Mouse (Mus musculus) forebrain, embryonic 11.5 days (tissue): Measurements from ENCODE around the gene Itgae. TPM values are rescaled to one million over a fixed set of nuclear protein-coding genes. Genes with fewer than 3 reads are reported as not detected.

Experiments used
- ATAC-seq: fragments of 200-750 bp; cut with Nextera tagmentation; replicated peaks from 2 replicates; pipeline ENCODE4 v1.8.0; 2017; ENCODE audit warnings: moderate TSS enrichment; ENCODE audit not compliant: low FRiP score
- DNase-seq: peaks from one replicate; pipeline ENCODE4 v3.0.0-alpha.2; 2017; ENCODE audit warnings: low spot score
- H3K27ac ChIP-seq: fragments of 300-500 bp; sonication (generic); 2 replicates; pipeline ENCODE4 v1.5.1; 2014; ENCODE audit warnings: low read depth, low read length
- H3K27me3 ChIP-seq: fragments of 300-500 bp; sonication (generic); 2 replicates; pipeline ENCODE4 v1.6.1; 2014; ENCODE audit warnings: mild to moderate bottlenecking, low read length, mixed read lengths; ENCODE audit not compliant: control insufficient read depth, insufficient read depth
- H3K36me3 ChIP-seq: fragments of 300-500 bp; sonication (generic); 2 replicates; pipeline ENCODE4 v1.6.1; 2014; ENCODE audit warnings: mild to moderate bottlenecking, low read length, moderate library complexity, mixed read lengths; ENCODE audit not compliant: control insufficient read depth, insufficient read depth
- H3K4me1 ChIP-seq: fragments of 300-500 bp; sonication (generic); replicated peaks from 2 replicates; pipeline ENCODE4 v1.6.1; 2014; ENCODE audit warnings: low read length, mixed read lengths; ENCODE audit not compliant: control insufficient read depth, insufficient read depth
- H3K4me2 ChIP-seq: fragments of 300-500 bp; sonication (generic); 2 replicates; pipeline ENCODE4 v1.6.1; 2014; ENCODE audit warnings: low read depth, mild to moderate bottlenecking, low read length, moderate library complexity, mixed read lengths; ENCODE audit not compliant: severe bottlenecking
- H3K4me3 ChIP-seq: fragments of 300-500 bp; sonication (generic); 2 replicates; pipeline ENCODE4 v1.5.1; 2014; ENCODE audit warnings: low read depth, low read length
- H3K9ac ChIP-seq: fragments of 300-500 bp; sonication (generic); 2 replicates; pipeline ENCODE4 v1.6.1; 2014; ENCODE audit warnings: low read length
- H3K9me3 ChIP-seq: fragments of 300-500 bp; sonication (generic); 2 replicates; pipeline ENCODE4 v1.6.1; 2016; ENCODE audit warnings: low read length, mixed read lengths; ENCODE audit not compliant: control insufficient read depth
- WGBS: fragments of 180-500 bp; shearing (Covaris S2); extraction: QIAGEN DNeasy Blood & Tissue Kit; methylation state at CpG from one replicate; pipeline ENCODE4 v1.1.7; 2014; 5-methylcytosine and 5-hydroxymethylcytosine counted together
- polyA plus RNA-seq: library from polyadenylated mRNA; unstranded; fragments of >200 nt; fragmentation: Nextera tagmentation; extraction: Ambion mirVana; gene quantifications from 2 replicates; pipeline ENCODE4 v1.2.1, GENCODE M21; 2014

The Itgae gene
- polyA plus RNA-seq = 0.36 and 0.64 TPM in 2 replicates

DNA sequence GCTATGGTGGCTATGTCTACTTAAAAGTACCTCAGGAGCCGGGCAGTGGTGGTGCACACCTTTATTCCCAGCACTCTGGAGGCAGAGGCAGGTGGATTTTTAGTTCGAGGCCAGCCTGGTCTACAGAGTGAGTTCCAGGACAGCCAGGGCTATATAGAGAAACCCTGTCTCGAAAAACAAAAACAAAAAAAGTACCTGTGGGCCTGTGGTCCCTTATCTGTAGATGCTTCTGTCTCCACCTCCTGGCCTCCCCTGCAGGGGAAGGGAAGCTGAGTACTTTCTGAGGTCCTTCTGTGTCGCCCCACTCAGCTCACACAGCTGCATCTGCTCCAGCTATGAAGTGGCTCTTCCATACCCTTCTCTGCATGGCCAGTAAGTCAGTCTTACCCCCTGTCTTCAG lies at the start of gene Itgae:
Gene Itgae (plus strand): TSS at position 301 of the 400 bp plus-strand sequence.
- Histone ChIP-seq H3K4me3 (no peak within 1 kb of the TSS), H3K4me1 (no peaks in the 10 kb centered on the region), H3K9me3 (no peaks in the 10 kb centered on the region), H3K36me3 (no peaks in the 10 kb centered on the region), H3K9ac (no peak within 1 kb of the TSS), H3K4me2 (no peak within 1 kb of the TSS), H3K27me3 (no peaks in the 10 kb centered on the region), H3K27ac (no peak within 1 kb of the TSS)
- ATAC-seq = no peak
- DNase-seq = no peak
- 79% methylated on average over 4 of the region's 4 CpGs for WGBS

DNA sequence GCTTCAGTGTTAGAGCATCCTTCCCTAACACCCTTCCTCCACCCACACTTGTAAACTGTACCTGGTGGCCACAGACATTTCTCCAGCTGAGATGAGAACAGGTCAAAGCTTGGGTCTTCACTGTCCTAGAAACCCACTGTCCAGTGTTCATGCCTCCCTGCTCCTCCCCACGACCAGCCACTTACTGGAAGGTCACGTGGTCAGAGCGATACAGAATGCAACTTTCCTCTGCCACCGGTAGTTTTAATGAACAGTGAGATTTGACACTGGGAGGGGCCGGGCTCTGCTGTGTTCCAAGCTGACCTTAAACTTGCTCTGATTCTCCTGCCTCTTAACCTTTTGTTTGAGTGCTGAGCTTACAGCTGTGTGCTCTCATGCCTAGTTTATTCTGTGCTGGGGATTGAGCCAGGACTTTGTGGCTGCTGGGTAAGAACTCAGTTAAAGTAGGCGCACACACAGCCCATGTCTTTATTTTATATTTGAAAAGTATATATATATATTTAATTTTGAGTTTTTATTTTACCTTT lies 46.1 kb upstream of the Itgae start:
- Histone ChIP-seq H3K9ac (no peak overlapping the region), H3K36me3 (no peaks in the 10 kb centered on the region), H3K27me3 (no peaks in the 10 kb centered on the region), H3K4me1 (peaks cover 8% of the 10 kb centered on the region; the same call in 1 of the 2 replicates), H3K4me2 (no peak overlapping the region), H3K4me3 (no peak overlapping the region), H3K27ac (no peak overlapping the region), H3K9me3 (no peaks in the 10 kb centered on the region)
- ATAC-seq = no peak
- WGBS = 72% methylated on average over 6 of the region's 6 CpGs
- DNase-seq = peak; percentile 35

DNA sequence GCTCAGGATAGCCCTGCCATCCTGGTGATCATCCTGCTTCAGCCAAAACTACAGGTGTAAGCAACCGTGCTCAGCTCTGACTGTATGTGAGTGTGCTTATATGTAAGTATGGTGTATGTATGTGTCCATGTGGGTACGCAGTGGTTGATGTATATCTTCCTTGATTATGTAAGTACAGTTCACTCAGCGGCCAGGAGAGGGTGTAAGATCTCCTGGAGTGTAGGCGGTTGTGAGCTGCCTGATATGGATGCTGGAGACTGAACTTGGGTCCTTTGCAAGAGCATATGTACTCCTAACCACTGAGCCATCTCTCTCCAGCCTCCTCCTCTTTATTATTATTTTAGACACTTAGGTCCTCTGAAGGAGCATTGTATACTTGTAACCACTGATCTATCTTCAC lies 45.6 kb upstream of the Itgae start:
- H3K27ac ChIP-seq = no peak overlapping the region
- H3K9ac ChIP-seq = no peak overlapping the region
- H3K4me3 ChIP-seq = no peak overlapping the region
- H3K27me3 ChIP-seq = no peaks in the 10 kb centered on the region
- no peaks in the 10 kb centered on the region for H3K9me3 ChIP-seq
- H3K4me2 ChIP-seq = no peak overlapping the region
- no peaks in the 10 kb centered on the region for H3K36me3 ChIP-seq
- peaks cover 8% of the 10 kb centered on the region; the same call in 1 of the 2 replicates for H3K4me1 ChIP-seq
- ATAC-seq (no peak), DNase-seq (peak; percentile 43)
- 82% methylated on average over 4 of the region's 4 CpGs for WGBS

DNA sequence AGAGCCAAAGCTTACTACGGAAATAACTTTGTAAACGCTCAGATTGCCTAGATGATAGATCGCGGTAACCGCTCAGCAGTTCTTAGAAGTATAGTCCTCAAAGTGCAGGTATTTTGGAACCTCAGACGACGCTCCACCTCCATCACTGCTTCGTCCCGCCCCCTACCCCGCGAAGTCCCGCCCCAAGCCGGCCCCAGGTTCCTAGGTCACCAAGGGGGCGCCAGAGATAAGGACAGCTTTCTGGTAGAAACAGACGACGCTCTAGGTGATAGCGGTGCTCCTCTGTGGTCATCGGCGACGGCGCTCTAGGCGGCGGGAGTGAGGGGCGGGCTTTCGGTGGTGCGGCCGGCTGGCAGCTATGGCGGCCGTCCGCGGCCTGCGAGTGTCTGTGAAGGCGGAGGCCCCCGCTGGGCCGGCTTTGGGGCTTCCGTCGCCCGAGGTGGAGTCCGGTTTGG lies 42.8 kb upstream of the Itgae start, which contains the start of gene Ncbp3:
Gene Ncbp3 (plus strand): TSS at position 242 of the 455 bp plus-strand sequence.
- Histone ChIP-seq H3K9ac (peak within 1 kb of the TSS; percentile 87), H3K4me3 (peak within 1 kb of the TSS; percentile 91), H3K4me1 (peaks cover 8% of the 10 kb centered on the region; the same call in 1 of the 2 replicates), H3K4me2 (peak within 1 kb of the TSS; percentile 85), H3K9me3 (no peaks in the 10 kb centered on the region), H3K36me3 (no peaks in the 10 kb centered on the region), H3K27me3 (no peaks in the 10 kb centered on the region), H3K27ac (peak within 1 kb of the TSS; percentile 81)
- ATAC-seq (peak; percentile 96), DNase-seq (peak; percentile 97)
- WGBS = 0% methylated on average over 39 of the region's 39 CpGs

DNA sequence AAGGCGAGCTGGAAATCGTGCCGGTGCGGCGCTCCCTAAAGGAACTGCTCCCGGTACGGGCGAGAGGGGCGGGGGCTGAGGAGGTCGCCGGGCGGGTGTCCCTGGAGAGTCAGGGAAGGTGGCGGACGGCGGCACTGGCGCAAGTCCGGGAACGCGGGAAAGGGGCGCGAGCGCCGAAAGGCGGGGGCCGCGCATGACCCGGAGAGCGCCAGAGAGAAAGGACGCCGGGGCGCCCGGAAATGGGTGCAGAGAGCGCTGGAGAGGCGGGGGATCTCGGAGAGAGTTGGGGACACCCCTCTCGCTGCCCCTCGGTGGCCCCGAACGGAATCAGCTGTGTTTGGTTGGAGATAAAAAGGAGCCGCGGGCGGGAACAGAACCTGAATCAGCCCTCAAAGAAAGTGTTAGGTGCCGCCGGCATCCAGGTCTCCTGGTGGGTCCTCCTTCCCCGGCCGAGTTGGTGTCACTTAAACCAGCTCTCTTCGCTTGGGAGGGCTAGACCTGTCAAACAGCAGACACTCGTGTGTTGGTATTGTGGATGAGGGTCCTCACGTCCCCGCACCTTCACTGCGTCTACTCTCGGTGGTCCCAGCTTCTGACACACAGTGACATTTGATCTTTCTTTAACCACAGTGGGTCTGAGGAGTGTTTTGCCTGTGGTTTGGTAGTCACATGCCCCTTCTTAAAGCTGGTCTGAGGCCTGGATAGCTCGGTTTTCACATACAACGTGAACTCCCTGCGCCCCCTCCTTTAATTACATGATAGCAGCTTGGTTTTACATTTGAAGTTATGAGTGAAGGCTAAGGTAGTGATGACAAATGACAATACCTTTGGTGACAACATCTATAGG lies 42.1 kb upstream of the Itgae start:
- Histone ChIP-seq H3K36me3 (no peaks in the 10 kb centered on the region), H3K9ac (peak overlapping the region; percentile 87), H3K27ac (peak overlapping the region; percentile 81), H3K4me2 (peak overlapping the region; percentile 85), H3K9me3 (no peaks in the 10 kb centered on the region), H3K4me1 (peaks cover 8% of the 10 kb centered on the region; the same call in 1 of the 2 replicates), H3K27me3 (no peaks in the 10 kb centered on the region), H3K4me3 (peak overlapping the region; percentile 91)
- 1% methylated on average over 55 of the region's 55 CpGs for WGBS
- ATAC-seq = peak; percentile 78
- no peak for DNase-seq

DNA sequence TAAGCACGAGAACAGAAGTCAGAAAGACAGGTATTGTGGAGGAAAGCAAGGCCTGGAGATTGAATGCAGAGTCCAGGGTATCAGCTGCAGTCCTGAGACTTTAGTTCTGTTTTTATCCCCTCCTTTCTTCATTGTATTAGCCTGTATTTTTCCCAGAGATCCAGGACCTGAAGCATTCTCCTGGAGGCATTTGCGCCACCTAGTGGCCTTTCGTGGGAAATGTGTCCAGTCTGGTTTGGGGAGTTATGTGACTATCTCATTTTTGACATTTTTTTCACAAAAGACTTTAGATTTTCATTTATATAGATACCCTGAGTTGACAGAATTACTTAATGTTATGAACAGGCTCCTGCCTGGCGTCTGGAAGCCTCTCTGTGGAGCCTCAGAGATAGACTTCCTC lies 41.0 kb upstream of the Itgae start:
- H3K4me2 ChIP-seq = peak overlapping the region; percentile 85
- WGBS = 4% methylated on average over 4 of the region's 4 CpGs
- H3K9me3 ChIP-seq = no peaks in the 10 kb centered on the region
- DNase-seq = peak; percentile 88
- H3K36me3 ChIP-seq = no peaks in the 10 kb centered on the region
- H3K9ac ChIP-seq = peak overlapping the region; percentile 87; the same call in 1 of the 2 replicates
- H3K4me3 ChIP-seq = peak overlapping the region; percentile 91; the same call in 1 of the 2 replicates
- no peaks in the 10 kb centered on the region for H3K27me3 ChIP-seq
- H3K4me1 ChIP-seq = peaks cover 8% of the 10 kb centered on the region; the same call in 1 of the 2 replicates
- no peak overlapping the region for H3K27ac ChIP-seq
- no peak for ATAC-seq

DNA sequence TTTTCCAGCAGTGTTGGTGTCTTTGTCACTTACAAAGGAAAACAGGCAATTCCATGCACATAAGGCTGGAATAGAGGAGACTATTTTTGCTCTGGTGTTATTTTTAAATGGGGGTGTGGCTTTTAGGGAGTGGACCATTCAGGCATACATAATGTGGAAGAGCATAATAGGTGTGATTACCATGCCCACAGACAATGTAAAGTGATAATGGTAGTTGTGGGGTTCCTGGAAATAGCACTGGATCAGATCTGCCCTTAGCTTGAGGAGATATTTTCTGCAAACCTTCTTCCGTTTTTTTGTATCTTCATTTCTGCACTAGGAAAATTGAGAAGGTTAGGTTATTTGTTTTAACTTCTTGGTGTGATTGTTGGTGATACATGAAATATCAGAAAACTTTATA lies 37.6 kb upstream of the Itgae start:
- Histone ChIP-seq H3K27ac (no peak overlapping the region), H3K4me3 (no peak overlapping the region), H3K9ac (no peak overlapping the region), H3K4me1 (peaks cover 8% of the 10 kb centered on the region; the same call in 1 of the 2 replicates), H3K36me3 (no peaks in the 10 kb centered on the region), H3K9me3 (no peaks in the 10 kb centered on the region), H3K4me2 (no peak overlapping the region), H3K27me3 (no peaks in the 10 kb centered on the region)
- DNase-seq (no peak), ATAC-seq (no peak)
- 95% methylated on average over 1 of the region's 1 CpGs for WGBS

DNA sequence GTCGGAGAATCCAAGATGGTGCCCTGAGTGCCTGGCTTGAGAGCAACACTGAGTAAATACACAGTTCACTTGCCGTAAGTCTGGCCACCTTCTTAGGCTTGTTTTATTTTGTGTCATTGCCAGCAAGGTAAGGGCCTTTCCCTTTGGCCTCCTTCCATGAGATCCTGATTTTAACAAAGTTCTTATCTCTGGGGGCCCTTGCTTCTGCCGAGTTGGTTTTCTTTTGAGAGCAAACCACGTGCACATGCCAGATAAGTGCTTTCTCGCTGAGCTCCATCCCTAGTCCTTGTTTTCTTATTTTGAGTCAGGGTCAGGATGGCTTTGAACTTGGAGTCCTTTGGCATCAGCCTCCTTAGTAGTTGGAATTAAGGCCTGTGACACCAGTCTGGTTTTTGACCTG lies 32.7 kb upstream of the Itgae start:
- Histone ChIP-seq H3K27ac (no peak overlapping the region), H3K9ac (no peak overlapping the region), H3K27me3 (no peaks in the 10 kb centered on the region), H3K4me3 (no peak overlapping the region), H3K4me1 (no peaks in the 10 kb centered on the region), H3K36me3 (no peaks in the 10 kb centered on the region; the same call in 1 of the 2 replicates), H3K9me3 (no peaks in the 10 kb centered on the region), H3K4me2 (no peak overlapping the region)
- no peak for ATAC-seq
- 91% methylated on average over 5 of the region's 5 CpGs for WGBS
- no peak for DNase-seq
